Mouse (Mus musculus) stomach, embryonic 14.5 days (tissue): ENCODE measurements around the gene Dagla. TPM values are rescaled to one million over a fixed set of nuclear protein-coding genes. Genes with fewer than 3 reads are reported as not detected.

Experiments
- ATAC-seq: fragments of 200-750 bp; cut with Nextera tagmentation; 2 replicates; pipeline ENCODE4 v1.8.0; 2017; ENCODE audit warnings: low read depth, moderate TSS enrichment; ENCODE audit not compliant: insufficient number of reproducible peaks, insufficient read depth, low FRiP score
- H3K27ac ChIP-seq: fragments of 300-500 bp; sonication (generic); 2 replicates; pipeline ENCODE4 v1.5.1; 2014; ENCODE audit warnings: mild to moderate bottlenecking, low read length, moderate library complexity, mixed read lengths
- H3K27me3 ChIP-seq: fragments of 300-500 bp; sonication (generic); 2 replicates; pipeline ENCODE4 v1.6.1; 2014; ENCODE audit warnings: low read length, control low read depth, mixed read lengths; ENCODE audit not compliant: control insufficient read depth, insufficient read depth
- H3K36me3 ChIP-seq: fragments of 300-500 bp; sonication (generic); 2 replicates; pipeline ENCODE4 v1.6.1; 2014; ENCODE audit warnings: mild to moderate bottlenecking, control low read depth, low read length, moderate library complexity, mixed read lengths; ENCODE audit not compliant: control insufficient read depth, insufficient read depth
- H3K4me1 ChIP-seq: fragments of 300-500 bp; sonication (generic); 2 replicates; pipeline ENCODE4 v1.6.1; 2014; ENCODE audit warnings: low read length, control low read depth, mixed read lengths; ENCODE audit not compliant: control insufficient read depth, insufficient read depth
- H3K4me2 ChIP-seq: fragments of 300-500 bp; sonication (generic); replicated peaks from 2 replicates; pipeline ENCODE4 v1.6.1; 2014; ENCODE audit warnings: low read depth, low read length, control low read depth
- H3K4me3 ChIP-seq: fragments of 300-500 bp; sonication (generic); 2 replicates; pipeline ENCODE4 v1.5.1; 2014; ENCODE audit warnings: low read depth, low read length, control low read depth
- H3K9ac ChIP-seq: fragments of 300-500 bp; sonication (generic); replicated peaks from 2 replicates; pipeline ENCODE4 v1.6.1; 2014; ENCODE audit warnings: low read depth, mild to moderate bottlenecking, control low read depth, low read length, moderate library complexity, mixed read lengths
- H3K9me3 ChIP-seq: fragments of 300-500 bp; sonication (generic); 2 replicates; pipeline ENCODE4 v1.6.1; 2016; ENCODE audit warnings: low read depth, low read length, control low read depth; ENCODE audit not compliant: control insufficient read depth
- WGBS: fragments of 180-500 bp; shearing (Covaris S2); extraction: QIAGEN DNeasy Blood & Tissue Kit; methylation state at CpG from one replicate; pipeline ENCODE4 v1.1.7; 2014; 5-methylcytosine and 5-hydroxymethylcytosine counted together
- polyA plus RNA-seq: library from polyadenylated mRNA; unstranded; fragments of >200 nt; fragmentation: Nextera tagmentation; extraction: Ambion mirVana; gene quantifications from 2 replicates; pipeline ENCODE4 v1.2.1, GENCODE M21; 2014

Gene Dagla
- polyA plus RNA-seq, 1 experiment from 2014 or later, result 2.9 TPM

GRCm38 (mm10) chr19:10271592-10271991, 33.1 kb downstream of the Dagla start:
- Histone ChIP-seq H3K27me3 (no peaks in the 10 kb centered on the region), H3K4me3 (no peak overlapping the region), H3K9ac (no peak overlapping the region), H3K27ac (no peak overlapping the region), H3K36me3 (no peaks in the 10 kb centered on the region), H3K9me3 (no peaks in the 10 kb centered on the region), H3K4me2 (no peak overlapping the region), H3K4me1 (peaks cover 33% of the 10 kb centered on the region)
- WGBS, result 89% methylated on average over 7 of the region's 7 CpGs
- ATAC-seq, result no peak

DNA sequence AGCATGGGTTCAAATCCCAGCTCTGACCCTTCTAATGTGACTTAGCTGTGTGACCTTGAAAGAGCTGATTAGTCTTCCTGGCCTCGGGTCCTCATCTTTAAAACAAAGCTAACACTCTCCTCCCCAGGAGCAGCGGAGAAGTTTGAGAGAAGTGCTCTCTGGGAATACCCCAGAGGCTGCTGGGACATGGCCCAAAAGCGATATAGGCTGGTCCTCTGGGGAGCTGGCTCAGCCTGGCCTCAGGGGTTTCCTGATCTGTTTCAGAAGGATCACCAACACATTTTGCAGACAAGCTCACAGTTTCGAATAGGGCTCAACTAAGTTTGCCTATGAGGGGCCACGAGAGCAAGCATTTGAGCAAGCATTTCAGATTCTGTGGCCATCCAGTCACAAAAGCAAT, 34.3 kb downstream of the Dagla start:
- Histone ChIP-seq H3K36me3 (no peaks in the 10 kb centered on the region), H3K9me3 (no peaks in the 10 kb centered on the region), H3K27ac (no peak overlapping the region), H3K4me1 (peaks cover 30% of the 10 kb centered on the region), H3K9ac (no peak overlapping the region), H3K27me3 (no peaks in the 10 kb centered on the region), H3K4me2 (no peak overlapping the region), H3K4me3 (no peak overlapping the region)
- no peak for ATAC-seq
- 85% methylated on average over 5 of the region's 5 CpGs for WGBS

DNA sequence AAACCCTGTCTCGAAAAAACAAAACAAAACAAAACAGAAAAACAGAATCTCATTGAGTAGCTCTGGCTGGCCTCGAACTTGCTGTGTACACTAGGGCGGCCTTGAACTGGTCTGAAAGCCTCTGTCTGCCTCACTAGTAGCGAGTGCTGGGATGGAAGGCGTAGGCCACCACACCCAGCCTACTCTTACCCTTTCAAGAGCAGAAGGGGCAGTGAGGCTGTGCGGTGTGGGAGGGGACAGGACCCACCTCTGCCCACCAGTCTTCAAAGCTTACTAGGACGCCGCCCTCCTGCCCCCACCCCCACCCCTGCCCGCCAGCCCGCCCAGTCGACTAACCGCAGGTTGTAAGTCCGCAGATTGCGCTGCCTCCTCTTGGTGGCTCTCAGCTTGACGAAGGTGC, 35.8 kb downstream of the Dagla start:
- Histone ChIP-seq H3K27ac (no peak overlapping the region), H3K27me3 (no peaks in the 10 kb centered on the region), H3K4me2 (no peak overlapping the region), H3K9ac (no peak overlapping the region), H3K36me3 (no peaks in the 10 kb centered on the region), H3K4me3 (no peak overlapping the region), H3K4me1 (peaks cover 23% of the 10 kb centered on the region), H3K9me3 (no peaks in the 10 kb centered on the region)
- no peak for ATAC-seq
- WGBS, result 80% methylated on average over 15 of the region's 15 CpGs

DNA sequence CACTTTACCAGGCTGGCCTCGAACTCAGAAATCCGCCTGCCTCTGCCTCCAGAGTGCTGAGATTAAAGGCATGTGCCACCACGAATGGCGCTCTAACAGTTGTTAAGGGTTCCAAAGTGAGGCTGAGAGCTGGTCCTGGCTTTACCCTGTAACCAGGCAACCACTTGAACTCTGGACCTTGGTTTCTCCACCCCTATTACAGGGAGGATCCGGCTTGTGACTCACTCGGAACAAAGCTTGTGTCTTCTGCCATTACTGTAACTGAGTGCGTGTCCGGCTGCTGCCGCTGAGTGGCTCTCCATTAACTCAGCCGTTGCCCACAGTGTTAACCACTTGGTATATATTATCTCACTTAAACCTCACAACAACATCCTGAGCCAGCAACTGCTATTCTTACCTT, 36.7 kb downstream of the Dagla start:
- WGBS, result 82% methylated on average over 10 of the region's 10 CpGs
- ATAC-seq, result no peak
- no peaks in the 10 kb centered on the region for H3K27me3 ChIP-seq

GRCm38 (mm10) chr19:10267057-10267456, 37.6 kb downstream of the Dagla start:
- ATAC-seq, result no peak
- 31% methylated on average over 15 of the region's 15 CpGs for WGBS
- no peaks in the 10 kb centered on the region for H3K9me3 ChIP-seq
- no peak overlapping the region for H3K9ac ChIP-seq
- H3K4me1 ChIP-seq, result 0 out of 2 replicates have a peak, but pooled peaks cover 8% of the 10 kb centered on the region
- H3K27ac ChIP-seq, result peak overlapping the region; percentile 70; the same call in 1 of the 2 replicates
- no peak overlapping the region for H3K4me3 ChIP-seq
- H3K27me3 ChIP-seq, result no peaks in the 10 kb centered on the region
- H3K36me3 ChIP-seq, result 0 out of 2 replicates have a peak, but pooled peaks cover 4% of the 10 kb centered on the region
- 0 out of 2 replicates have a peak overlapping the region, but pooled peaks have one; percentile 8 for H3K4me2 ChIP-seq

More for the DNA sequence above, 36.7 kb downstream of the Dagla start:
- Histone ChIP-seq H3K9ac (no peak overlapping the region), H3K4me2 (no peak overlapping the region), H3K9me3 (no peaks in the 10 kb centered on the region), H3K36me3 (no peaks in the 10 kb centered on the region), H3K4me3 (no peak overlapping the region), H3K27ac (no peak overlapping the region), H3K4me1 (peaks cover 16% of the 10 kb centered on the region)

- Histone ChIP-seq H3K4me2 (no peak overlapping the region), H3K27ac (peak overlapping the region; percentile 70; the same call in 1 of the 2 replicates), H3K4me3 (no peak overlapping the region), H3K4me1 (0 out of 2 replicates have a peak, but pooled peaks cover 8% of the 10 kb centered on the region), H3K9ac (no peak overlapping the region), H3K36me3 (0 out of 2 replicates have a peak, but pooled peaks cover 4% of the 10 kb centered on the region), H3K27me3 (no peaks in the 10 kb centered on the region), H3K9me3 (no peaks in the 10 kb centered on the region)
- 22% methylated on average over 14 of the region's 14 CpGs for WGBS
- peak; percentile 66 for ATAC-seq
Observed at GRCm38 (mm10) chr19:10266196-10266850, 38.4 kb downstream of the Dagla start.

DNA sequence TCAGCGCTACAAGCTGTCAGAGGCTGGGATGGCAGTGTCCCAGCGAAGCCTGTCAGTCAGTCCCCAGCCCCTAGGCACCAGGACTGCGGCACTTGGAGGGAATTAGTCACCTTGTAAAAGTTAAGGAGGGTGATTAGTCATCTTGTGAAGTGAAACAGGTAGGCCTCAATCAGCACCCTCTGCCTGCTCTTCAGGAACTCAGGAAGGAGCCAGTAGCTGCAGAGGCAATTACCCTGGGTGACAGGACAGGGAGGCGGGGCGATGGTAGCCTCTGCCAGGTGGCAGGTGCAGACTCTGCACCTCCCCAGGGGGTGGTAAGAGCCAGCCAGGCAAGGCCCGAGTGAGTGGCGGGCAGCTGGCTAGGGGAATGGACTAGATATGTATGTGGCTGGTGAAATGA, 43.3 kb downstream of the Dagla start:
- H3K4me3 ChIP-seq, result no peak overlapping the region
- H3K4me1 ChIP-seq, result no peaks in the 10 kb centered on the region
- H3K4me2 ChIP-seq, result no peak overlapping the region
- H3K27me3 ChIP-seq, result no peaks in the 10 kb centered on the region
- ATAC-seq, result no peak
- H3K9ac ChIP-seq, result no peak overlapping the region
- WGBS, result 63% methylated on average over 7 of the region's 7 CpGs
- H3K27ac ChIP-seq, result no peak overlapping the region
- 0 out of 2 replicates have a peak, but pooled peaks cover 4% of the 10 kb centered on the region for H3K36me3 ChIP-seq
- no peaks in the 10 kb centered on the region for H3K9me3 ChIP-seq

DNA sequence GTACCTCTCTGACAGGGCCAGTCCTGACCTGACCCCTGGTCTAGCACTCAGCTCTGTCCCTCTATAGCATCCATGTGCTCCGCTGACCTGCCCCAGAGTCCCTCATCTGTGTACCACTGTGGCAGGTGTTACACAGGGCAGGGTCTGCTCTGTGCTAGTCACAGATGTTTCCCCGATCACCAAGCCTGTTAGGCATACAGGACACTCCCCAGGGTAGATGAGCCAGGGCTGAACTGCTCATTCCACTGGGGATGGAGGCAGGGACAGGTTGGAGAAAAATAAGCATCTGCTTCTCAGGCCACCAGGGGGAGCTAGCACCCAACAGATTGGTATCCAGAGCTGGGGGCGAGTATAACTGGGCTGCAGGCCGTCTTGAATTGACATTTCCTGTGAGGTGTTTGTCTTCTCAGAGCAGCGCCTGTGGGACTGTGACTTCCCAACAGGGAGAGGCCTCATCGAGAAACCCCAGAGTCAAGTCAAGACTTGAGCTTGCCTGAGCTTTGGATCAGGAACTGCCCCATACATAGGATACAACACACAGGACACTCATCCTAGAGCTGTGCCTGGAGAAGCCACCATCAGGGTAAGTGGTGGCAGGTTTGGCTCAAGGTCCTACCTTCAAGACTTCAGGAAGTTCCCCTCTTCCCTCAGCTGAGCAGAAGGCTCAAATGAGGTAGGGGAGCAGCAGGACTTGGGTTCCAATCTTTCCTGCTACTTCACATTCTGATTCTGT, 46.2 kb downstream of the Dagla start:
- 20% methylated on average over 6 of the region's 6 CpGs for WGBS
- Histone ChIP-seq H3K9me3 (no peaks in the 10 kb centered on the region), H3K9ac (no peak overlapping the region), H3K36me3 (0 out of 2 replicates have a peak, but pooled peaks cover 4% of the 10 kb centered on the region), H3K4me3 (no peak overlapping the region), H3K4me2 (no peak overlapping the region), H3K27me3 (no peaks in the 10 kb centered on the region), H3K27ac (no peak overlapping the region), H3K4me1 (no peaks in the 10 kb centered on the region)
- ATAC-seq, result peak; percentile 16
